Mouse (Mus musculus): ENCODE results near the gene Prune2.

- TF ChIP-seq CTCF (IDR thresholded peaks at IDR 0.05) = no peak
- no peak for TF ChIP-seq EP300 (IDR thresholded peaks at IDR 0.05)
Measured at GRCm38 (mm10) chr19:17143245-17143644, 187.3 kb downstream of the Prune2 start.
